Mouse (Mus musculus) forebrain, postnatal 0 days (tissue): ENCODE measurements around the gene Wdr24. TPM values are rescaled to one million over a fixed set of nuclear protein-coding genes. Genes with fewer than 3 reads are reported as not detected.

Experiments used
- ATAC-seq: fragments of 200-750 bp; cut with Nextera tagmentation; 2 replicates; pipeline ENCODE4 v1.8.0; 2017; ENCODE audit warnings: mild to moderate bottlenecking, moderate library complexity
- DNase-seq: peaks from one replicate; pipeline ENCODE4 v3.0.0-alpha.2; 2015
- H3K27ac ChIP-seq: fragments of 300-500 bp; sonication (generic); 2 replicates; pipeline ENCODE4 v1.5.1; 2014; ENCODE audit warnings: low read depth, mild to moderate bottlenecking, antibody characterized with exemption, low read length, moderate library complexity, mixed read lengths
- H3K27me3 ChIP-seq: fragments of 300-500 bp; sonication (generic); 2 replicates; pipeline ENCODE4 v1.6.1; 2014; ENCODE audit warnings: mild to moderate bottlenecking, low read length, mixed read lengths; ENCODE audit not compliant: insufficient read depth
- H3K36me3 ChIP-seq: fragments of 300-500 bp; sonication (generic); 2 replicates; pipeline ENCODE4 v1.6.1; 2014; ENCODE audit warnings: mild to moderate bottlenecking, moderate library complexity; ENCODE audit not compliant: insufficient read depth
- H3K4me1 ChIP-seq: fragments of 300-500 bp; sonication (generic); 2 replicates; pipeline ENCODE4 v1.6.1; 2014; ENCODE audit warnings: antibody characterized with exemption; ENCODE audit not compliant: insufficient read depth
- H3K4me2 ChIP-seq: fragments of 300-500 bp; sonication (generic); 2 replicates; pipeline ENCODE4 v1.6.1; 2014; ENCODE audit warnings: low read depth, mild to moderate bottlenecking, moderate library complexity
- H3K4me3 ChIP-seq: fragments of 300-500 bp; sonication (generic); 2 replicates; pipeline ENCODE4 v1.5.1; 2014; ENCODE audit warnings: low read depth, low read length, mixed read lengths
- H3K9ac ChIP-seq: fragments of 300-500 bp; sonication (generic); 2 replicates; pipeline ENCODE4 v1.6.1; 2014; ENCODE audit warnings: mild to moderate bottlenecking
- H3K9me3 ChIP-seq: fragments of 300-500 bp; sonication (generic); 2 replicates; pipeline ENCODE4 v1.6.1; 2016; ENCODE audit warnings: low read length
- CTCF ChIP-seq: sonication (generic); IDR thresholded peaks from 2 replicates; pipeline ENCODE4 v1.5.1; 2016; ENCODE audit warnings: antibody characterized with exemption, control low read depth, low read depth
- WGBS: fragments of 180-500 bp; shearing (Covaris S2); extraction: QIAGEN DNeasy Blood & Tissue Kit; methylation state at CpG from one replicate; pipeline ENCODE4 v1.1.7; 2014; 5-methylcytosine and 5-hydroxymethylcytosine counted together
- polyA plus RNA-seq: library from polyadenylated mRNA; unstranded; fragments of >200 nt; fragmentation: Nextera tagmentation; extraction: Ambion mirVana; gene quantifications from 2 replicates; pipeline ENCODE4 v1.2.1, GENCODE M21; 2015
- total RNA-seq: library from RNA; depleted of rRNA; stranded (reverse); fragments of >200 nt; gene quantifications from 2 replicates; pipeline ENCODE4 v1.2.3, GENCODE M21; 2014

Gene Wdr24
- total and polyA plus RNA-seq, 2 experiments from 2014 or later = 23.2 to 36.5 TPM

DNA sequence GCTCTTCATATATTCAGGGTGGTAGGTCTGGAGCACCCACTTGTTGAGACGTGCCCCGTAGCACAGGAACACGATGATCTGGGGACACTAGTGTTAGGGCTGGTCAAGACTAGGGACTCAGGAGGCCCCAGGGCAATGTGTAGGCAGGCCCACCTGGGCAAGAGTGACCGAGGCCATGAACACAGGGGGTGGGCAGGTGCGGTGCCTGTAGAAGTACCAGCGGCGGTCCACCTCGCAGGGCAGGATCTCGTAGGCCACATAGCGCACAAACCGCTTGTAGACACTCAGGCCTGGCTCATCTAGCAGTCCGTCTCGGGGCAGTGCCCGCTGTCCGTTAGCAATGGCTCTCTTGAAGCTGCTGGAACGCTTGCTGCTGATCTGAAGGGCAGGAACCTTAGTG, 12.4 kb downstream of the Wdr24 start:
- Histone ChIP-seq H3K36me3 (peaks cover 29% of the 10 kb centered on the region), H3K4me3 (no peak overlapping the region), H3K4me2 (peak overlapping the region; percentile 89), H3K27ac (no peak overlapping the region), H3K27me3 (no peaks in the 10 kb centered on the region), H3K9ac (peak overlapping the region; percentile 77; the same call in 1 of the 2 replicates), H3K4me1 (peaks cover 37% of the 10 kb centered on the region), H3K9me3 (no peaks in the 10 kb centered on the region)
- 92% methylated on average over 16 of the region's 16 CpGs for WGBS
- no peak for ATAC-seq
- TF ChIP-seq CTCF = no peak
- DNase-seq = no peak

- H3K9ac ChIP-seq = peak overlapping the region; percentile 77
- ATAC-seq (peak; percentile 0; the same call in 1 of the 2 replicates), DNase-seq (no peak)
- H3K4me1 ChIP-seq = peaks cover 33% of the 10 kb centered on the region
- no peaks in the 10 kb centered on the region for H3K27me3 ChIP-seq
- peak overlapping the region; percentile 61 for H3K4me3 ChIP-seq
- peak overlapping the region; percentile 84 for H3K27ac ChIP-seq
- H3K9me3 ChIP-seq = no peaks in the 10 kb centered on the region
- peak overlapping the region; percentile 89 for H3K4me2 ChIP-seq
- H3K36me3 ChIP-seq = peaks cover 29% of the 10 kb centered on the region
- no peak for TF ChIP-seq CTCF
- WGBS = 24% methylated on average over 21 of the region's 23 CpGs
Measured at GRCm38 (mm10) chr17:25836397-25837075, 13.1 kb downstream of the Wdr24 start.

- Histone ChIP-seq H3K27ac (peak within 1 kb of the TSS; percentile 84), H3K9ac (peak within 1 kb of the TSS; percentile 77), H3K4me1 (peaks cover 28% of the 10 kb centered on the region), H3K4me3 (peak within 1 kb of the TSS; percentile 61), H3K36me3 (peaks cover 34% of the 10 kb centered on the region), H3K4me2 (peak within 1 kb of the TSS; percentile 89), H3K27me3 (no peaks in the 10 kb centered on the region), H3K9me3 (no peaks in the 10 kb centered on the region)
- no peak for TF ChIP-seq CTCF
- ATAC-seq (peak; percentile 73), DNase-seq (peak; percentile 94)
- WGBS = 2% methylated on average over 26 of the region's 29 CpGs
Measured at GRCm38 (mm10) chr17:25837076-25837410, 13.6 kb downstream of the Wdr24 start, which contains the start of gene Rhbdl1. TSS of gene Rhbdl1 (minus strand) at chr17:25837295.

GRCm38 (mm10) chr17:25837533-25837932, 14.1 kb downstream of the Wdr24 start:
- peak overlapping the region; percentile 84 for H3K27ac ChIP-seq

DNA sequence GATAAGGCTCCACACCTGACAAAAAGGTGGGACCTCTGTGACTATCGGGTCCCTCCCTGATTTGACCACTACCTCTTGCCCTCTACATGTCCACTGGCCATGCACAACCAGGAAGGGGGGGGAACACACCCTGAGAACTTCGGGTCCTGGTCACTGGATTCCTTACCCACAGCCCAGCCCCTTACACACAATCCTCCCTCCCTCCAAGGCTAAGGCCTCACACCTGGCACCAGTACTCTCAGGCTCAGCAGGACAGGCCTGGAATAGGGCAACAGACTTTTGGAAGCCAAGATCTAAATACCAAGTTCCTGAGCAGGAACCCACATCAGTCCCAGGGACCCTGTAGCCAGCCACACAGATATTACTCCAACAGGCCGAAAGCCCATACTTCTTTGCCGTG, 15.5 kb downstream of the Wdr24 start:
- no peak overlapping the region for H3K4me2 ChIP-seq
- no peak overlapping the region for H3K4me3 ChIP-seq
- no peak for TF ChIP-seq CTCF
- DNase-seq = no peak
- H3K4me1 ChIP-seq = peaks cover 33% of the 10 kb centered on the region
- H3K27me3 ChIP-seq = no peaks in the 10 kb centered on the region
- H3K36me3 ChIP-seq = peaks cover 38% of the 10 kb centered on the region
- WGBS = 89% methylated on average over 4 of the region's 4 CpGs
- no peak for ATAC-seq
- no peaks in the 10 kb centered on the region for H3K9me3 ChIP-seq
- no peak overlapping the region for H3K27ac ChIP-seq
- no peak overlapping the region for H3K9ac ChIP-seq

More at GRCm38 (mm10) chr17:25837533-25837932, 14.1 kb downstream of the Wdr24 start:
- Histone ChIP-seq H3K9me3 (no peaks in the 10 kb centered on the region), H3K36me3 (peaks cover 38% of the 10 kb centered on the region), H3K9ac (peak overlapping the region; percentile 77; the same call in 1 of the 2 replicates), H3K4me1 (peaks cover 27% of the 10 kb centered on the region), H3K4me3 (no peak overlapping the region), H3K27me3 (no peaks in the 10 kb centered on the region), H3K4me2 (peak overlapping the region; percentile 89)
- no peak for TF ChIP-seq CTCF
- WGBS = 15% methylated on average over 3 of the region's 3 CpGs
- ATAC-seq (no peak), DNase-seq (no peak)

DNA sequence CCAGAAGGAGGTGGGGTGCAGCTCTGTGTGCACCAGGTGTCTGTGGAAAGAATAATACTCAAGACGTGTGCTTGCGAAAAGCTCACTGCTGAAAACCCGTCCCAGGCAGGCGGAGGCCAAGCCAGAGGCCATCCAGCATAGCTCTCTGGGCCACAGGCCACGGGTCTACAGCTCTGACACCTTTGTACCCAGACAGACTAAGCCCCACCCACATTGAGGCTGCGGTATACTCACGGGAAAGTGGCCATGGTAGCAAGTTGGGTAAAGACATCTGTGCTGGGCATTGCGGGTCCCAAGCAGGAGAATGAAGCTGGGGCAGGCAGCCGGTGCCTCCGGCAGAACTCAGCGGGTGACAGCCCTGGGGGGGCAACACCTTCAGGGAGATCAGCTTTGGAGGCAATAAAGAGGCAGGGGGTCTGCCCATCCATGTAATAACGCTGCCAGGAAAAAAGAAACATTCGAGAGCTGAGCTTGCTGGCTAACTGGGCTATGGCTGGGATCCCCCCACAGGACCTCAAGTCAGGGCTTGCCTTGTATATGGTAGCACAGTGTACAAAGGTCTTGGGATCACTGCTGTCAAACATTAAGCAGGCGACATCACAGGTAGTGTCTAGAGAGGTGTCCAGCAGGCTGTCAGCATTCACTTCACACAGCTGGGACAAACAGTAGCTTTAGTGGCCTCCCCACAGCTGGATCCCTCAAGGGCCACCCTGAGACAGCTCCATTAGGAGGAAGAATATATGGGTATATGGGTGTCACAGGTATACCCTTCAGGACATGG, 16.2 kb downstream of the Wdr24 start:
- ATAC-seq = no peak
- Histone ChIP-seq H3K27ac (no peak overlapping the region), H3K36me3 (peaks cover 38% of the 10 kb centered on the region), H3K27me3 (no peaks in the 10 kb centered on the region), H3K4me1 (peaks cover 29% of the 10 kb centered on the region), H3K9me3 (no peaks in the 10 kb centered on the region), H3K4me3 (no peak overlapping the region), H3K4me2 (no peak overlapping the region), H3K9ac (no peak overlapping the region)
- WGBS = 90% methylated on average over 14 of the region's 14 CpGs
- no peak for DNase-seq
- no peak for TF ChIP-seq CTCF

GRCm38 (mm10) chr17:25840519-25840918, 17.1 kb downstream of the Wdr24 start:
- H3K36me3 ChIP-seq = peaks cover 38% of the 10 kb centered on the region
- no peak overlapping the region for H3K4me3 ChIP-seq
- no peak overlapping the region for H3K27ac ChIP-seq
- TF ChIP-seq CTCF = no peak
- no peak overlapping the region for H3K9ac ChIP-seq
- no peaks in the 10 kb centered on the region for H3K27me3 ChIP-seq
- ATAC-seq (no peak), DNase-seq (no peak)
- H3K9me3 ChIP-seq = no peaks in the 10 kb centered on the region
- no peak overlapping the region for H3K4me2 ChIP-seq
- peaks cover 28% of the 10 kb centered on the region for H3K4me1 ChIP-seq
- WGBS = 95% methylated on average over 6 of the region's 6 CpGs
